Mouse (Mus musculus) stomach, embryonic 15.5 days (tissue): ENCODE measurements around the gene Cyp2u1. TPM values are rescaled to one million over a fixed set of nuclear protein-coding genes. Genes with fewer than 3 reads are reported as not detected.

Experiments
- ATAC-seq: fragments of 200-750 bp; cut with Nextera tagmentation; 2 replicates; pipeline ENCODE4 v1.8.0; 2017; ENCODE audit warnings: low read depth, moderate number of reproducible peaks, moderate TSS enrichment; ENCODE audit not compliant: insufficient read depth, low FRiP score
- H3K27ac ChIP-seq: fragments of 300-500 bp; sonication (generic); 2 replicates; pipeline ENCODE4 v1.5.1; 2015; ENCODE audit warnings: mild to moderate bottlenecking, inconsistent platforms
- H3K27me3 ChIP-seq: fragments of 300-500 bp; sonication (generic); replicated peaks from 2 replicates; pipeline ENCODE4 v1.6.1; 2015; ENCODE audit warnings: inconsistent platforms
- H3K36me3 ChIP-seq: fragments of 300-500 bp; sonication (generic); 2 replicates; pipeline ENCODE4 v1.6.1; 2015; ENCODE audit warnings: inconsistent platforms
- H3K4me1 ChIP-seq: fragments of 300-500 bp; sonication (generic); 2 replicates; pipeline ENCODE4 v1.6.1; 2015; ENCODE audit warnings: inconsistent platforms
- H3K4me2 ChIP-seq: fragments of 300-500 bp; sonication (generic); 2 replicates; pipeline ENCODE4 v1.6.1; 2015; ENCODE audit warnings: mild to moderate bottlenecking, inconsistent platforms
- H3K4me3 ChIP-seq: fragments of 300-500 bp; sonication (generic); replicated peaks from 2 replicates; pipeline ENCODE4 v1.5.1; 2015; ENCODE audit warnings: inconsistent platforms
- H3K9ac ChIP-seq: fragments of 300-500 bp; sonication (generic); 2 replicates; pipeline ENCODE4 v1.6.1; 2015; ENCODE audit warnings: inconsistent platforms
- H3K9me3 ChIP-seq: fragments of 300-500 bp; sonication (generic); 2 replicates; pipeline ENCODE4 v1.6.1; 2016; ENCODE audit warnings: inconsistent platforms
- WGBS: fragments of 180-500 bp; shearing (Covaris S2); methylation state at CpG from one replicate; pipeline ENCODE4 v1.1.7; 2015; 5-methylcytosine and 5-hydroxymethylcytosine counted together
- polyA plus RNA-seq: library from polyadenylated mRNA; unstranded; fragments of >200 nt; fragmentation: Nextera tagmentation; extraction: Ambion mirVana; gene quantifications from 2 replicates; pipeline ENCODE4 v1.2.1, GENCODE M21; 2015

Gene Cyp2u1
- polyA plus RNA-seq, 1 experiment from 2014 or later: 2.4 TPM

DNA sequence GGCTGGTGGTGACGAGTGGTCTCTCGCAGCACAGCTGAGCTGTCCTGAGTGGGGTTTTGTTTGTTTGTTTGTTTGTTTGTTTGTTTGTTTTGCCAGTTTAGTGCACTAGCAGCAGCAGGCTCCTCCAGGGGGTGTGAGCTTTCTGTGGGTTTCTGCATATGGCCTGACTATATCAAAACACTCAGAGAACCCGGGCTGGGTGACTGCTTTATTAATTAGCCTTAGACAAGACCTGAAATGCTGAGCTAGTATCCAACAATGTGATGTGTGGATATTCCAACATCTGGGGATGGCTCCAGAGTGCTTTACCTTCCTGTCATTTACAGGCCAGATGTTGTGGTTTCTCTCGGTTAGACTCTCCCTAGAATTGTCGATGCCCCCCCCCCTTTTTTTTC lies 290 bp upstream of the Cyp2u1 start:
- H3K36me3 ChIP-seq: no peaks in the 10 kb centered on the region
- H3K4me3 ChIP-seq: peak overlapping the region; percentile 71
- no peak overlapping the region for H3K27ac ChIP-seq
- no peak; the same call in 1 of the 2 replicates for ATAC-seq
- no peaks in the 10 kb centered on the region for H3K27me3 ChIP-seq
- 16% methylated on average over 5 of the region's 5 CpGs for WGBS
- H3K4me2 ChIP-seq: peak overlapping the region; percentile 100
- H3K9ac ChIP-seq: no peak overlapping the region
- H3K4me1 ChIP-seq: 0 out of 2 replicates have a peak, but pooled peaks cover 5% of the 10 kb centered on the region
- H3K9me3 ChIP-seq: no peaks in the 10 kb centered on the region

DNA sequence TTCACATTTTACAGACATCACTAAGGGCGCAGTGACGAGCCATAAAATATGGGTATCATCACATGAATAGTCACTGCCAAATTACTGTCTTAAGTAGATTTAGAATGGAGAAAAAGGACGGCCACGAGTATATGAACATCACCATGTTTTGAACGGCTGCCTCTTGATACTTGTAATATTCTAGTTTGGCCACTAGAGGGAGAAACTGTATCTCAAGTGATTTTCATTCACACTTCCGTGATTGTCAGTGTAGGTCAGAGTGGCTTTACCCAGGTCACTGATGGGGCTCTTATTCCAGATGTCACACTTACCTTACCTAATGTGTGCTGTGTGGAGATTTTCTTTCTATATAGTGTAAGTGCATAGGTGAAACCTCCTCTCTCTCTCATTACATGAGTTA lies 3.1 kb downstream of the Cyp2u1 start:
- H3K4me2 ChIP-seq: no peak overlapping the region
- H3K27me3 ChIP-seq: no peaks in the 10 kb centered on the region
- ATAC-seq: no peak
- 7% methylated on average over 6 of the region's 6 CpGs for WGBS
- no peak overlapping the region for H3K27ac ChIP-seq
- H3K9me3 ChIP-seq: no peaks in the 10 kb centered on the region
- 0 out of 2 replicates have a peak, but pooled peaks cover 5% of the 10 kb centered on the region for H3K4me1 ChIP-seq
- H3K36me3 ChIP-seq: no peaks in the 10 kb centered on the region
- no peak overlapping the region for H3K9ac ChIP-seq
- no peak overlapping the region for H3K4me3 ChIP-seq

DNA sequence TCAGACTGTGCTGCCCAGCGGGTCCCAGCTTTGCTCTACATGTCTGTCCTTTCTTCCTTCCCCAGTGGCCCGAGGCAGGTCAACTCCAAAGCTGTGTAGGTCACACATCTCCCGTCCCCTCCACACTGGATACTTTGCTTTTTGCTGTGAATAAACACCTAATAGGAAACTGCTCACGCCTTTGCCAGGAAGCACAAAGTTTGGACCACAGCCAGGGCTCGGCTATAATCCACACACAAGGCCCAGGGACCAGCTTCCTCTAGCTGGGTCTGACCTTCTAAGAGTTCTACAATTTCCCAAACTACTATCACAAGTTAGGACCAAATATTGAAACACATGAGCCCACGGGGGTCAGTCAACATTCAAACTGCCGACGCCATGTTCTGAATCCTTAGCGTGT lies 3.9 kb downstream of the Cyp2u1 start:
- whole genome bisulfite sequencing: 79% methylated on average over 9 of the region's 9 CpGs
- Histone ChIP-seq H3K27ac (no peak overlapping the region), H3K4me1 (0 out of 2 replicates have a peak, but pooled peaks cover 5% of the 10 kb centered on the region), H3K9me3 (no peaks in the 10 kb centered on the region), H3K4me2 (no peak overlapping the region), H3K36me3 (no peaks in the 10 kb centered on the region), H3K27me3 (no peaks in the 10 kb centered on the region), H3K4me3 (no peak overlapping the region), H3K9ac (no peak overlapping the region)
- ATAC-seq: no peak

DNA sequence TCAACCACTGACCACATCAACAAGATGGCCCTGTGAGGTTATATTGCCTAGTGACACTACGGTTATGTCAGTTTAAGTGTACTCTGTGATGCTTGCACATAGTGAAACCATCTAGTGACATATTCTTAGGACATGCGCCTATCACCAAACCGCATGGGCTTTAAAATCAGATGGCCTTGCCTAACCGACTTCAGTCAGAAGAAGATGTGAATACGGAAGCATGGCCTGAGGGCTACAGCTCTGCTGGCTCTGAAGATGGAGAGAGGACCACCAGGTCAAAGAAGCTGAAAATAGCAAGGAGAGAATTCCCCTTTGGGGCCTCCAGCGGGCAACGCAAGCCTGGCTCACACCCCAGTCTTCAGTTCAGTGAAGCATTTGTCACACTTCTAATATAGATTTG lies 6.1 kb downstream of the Cyp2u1 start:
- H3K27me3 ChIP-seq: no peaks in the 10 kb centered on the region
- H3K27ac ChIP-seq: no peak overlapping the region
- no peak for ATAC-seq
- H3K9me3 ChIP-seq: no peaks in the 10 kb centered on the region
- H3K9ac ChIP-seq: no peak overlapping the region
- 90% methylated on average over 7 of the region's 7 CpGs for WGBS
- no peak overlapping the region for H3K4me3 ChIP-seq
- H3K4me1 ChIP-seq: no peaks in the 10 kb centered on the region
- H3K4me2 ChIP-seq: no peak overlapping the region
- no peaks in the 10 kb centered on the region for H3K36me3 ChIP-seq

DNA sequence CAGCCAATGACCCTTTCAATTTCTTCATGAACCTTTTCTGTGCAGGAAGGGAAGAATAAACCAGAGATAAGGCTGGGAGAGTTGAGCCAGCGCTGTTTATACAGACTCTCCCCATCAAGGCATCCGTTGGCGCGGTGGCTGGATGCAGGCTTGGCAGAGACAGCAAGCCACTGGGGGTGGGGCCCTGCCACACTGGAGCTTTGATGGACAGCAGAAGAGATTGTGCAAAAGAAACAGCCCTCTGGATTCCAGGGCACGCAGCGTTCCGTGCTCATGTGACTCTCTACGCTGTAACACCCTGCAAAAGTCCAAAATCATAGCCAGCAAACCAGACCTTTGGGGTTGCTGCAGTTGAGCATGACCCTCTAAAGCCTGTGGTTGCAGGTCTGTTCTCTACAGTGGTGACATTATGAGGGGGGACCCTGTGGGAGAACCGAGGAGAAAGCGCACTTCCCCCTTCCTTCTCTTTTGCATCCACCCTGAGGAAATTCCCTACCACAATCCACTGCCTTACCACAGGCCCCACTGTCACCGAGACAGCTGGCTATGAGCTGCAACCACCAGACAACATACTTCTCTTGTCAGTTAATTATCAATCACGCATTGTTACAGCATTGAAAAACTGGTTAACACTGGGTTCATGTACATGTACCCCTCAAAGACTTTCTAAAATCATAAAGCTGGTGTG lies 7.4 kb downstream of the Cyp2u1 start:
- no peak overlapping the region for H3K4me3 ChIP-seq
- no peak overlapping the region for H3K27ac ChIP-seq
- no peaks in the 10 kb centered on the region for H3K4me1 ChIP-seq
- H3K9me3 ChIP-seq: no peaks in the 10 kb centered on the region
- H3K9ac ChIP-seq: no peak overlapping the region
- H3K4me2 ChIP-seq: no peak overlapping the region
- H3K36me3 ChIP-seq: no peaks in the 10 kb centered on the region
- H3K27me3 ChIP-seq: no peaks in the 10 kb centered on the region
- WGBS: 65% methylated on average over 12 of the region's 12 CpGs
- ATAC-seq: no peak

DNA sequence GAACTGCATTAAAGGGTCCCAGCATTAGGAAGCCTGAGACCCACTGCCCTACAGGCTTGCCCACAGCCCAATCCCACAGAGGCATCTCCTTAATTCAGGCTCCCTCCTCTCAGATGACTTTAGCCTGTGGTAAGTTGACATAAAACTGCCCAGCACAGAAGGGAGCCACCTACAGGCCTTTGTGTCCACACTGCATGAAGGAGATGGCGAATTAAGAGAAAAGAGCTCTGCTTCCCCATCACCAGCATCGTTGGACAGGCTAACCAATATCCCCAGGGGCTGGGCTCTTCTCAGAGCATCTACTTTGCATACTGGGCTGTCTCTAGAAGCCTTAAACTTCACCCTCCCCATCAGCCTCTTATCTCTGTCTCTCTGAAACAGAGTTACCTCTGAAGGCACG lies 8.5 kb downstream of the Cyp2u1 start:
- H3K9ac ChIP-seq: no peak overlapping the region
- no peaks in the 10 kb centered on the region for H3K4me1 ChIP-seq
- H3K9me3 ChIP-seq: no peaks in the 10 kb centered on the region
- no peak overlapping the region for H3K4me2 ChIP-seq
- no peak for ATAC-seq
- H3K27me3 ChIP-seq: no peaks in the 10 kb centered on the region
- no peak overlapping the region for H3K27ac ChIP-seq
- no peak overlapping the region for H3K4me3 ChIP-seq
- no peaks in the 10 kb centered on the region for H3K36me3 ChIP-seq
- WGBS: 62% methylated on average over 3 of the region's 3 CpGs

DNA sequence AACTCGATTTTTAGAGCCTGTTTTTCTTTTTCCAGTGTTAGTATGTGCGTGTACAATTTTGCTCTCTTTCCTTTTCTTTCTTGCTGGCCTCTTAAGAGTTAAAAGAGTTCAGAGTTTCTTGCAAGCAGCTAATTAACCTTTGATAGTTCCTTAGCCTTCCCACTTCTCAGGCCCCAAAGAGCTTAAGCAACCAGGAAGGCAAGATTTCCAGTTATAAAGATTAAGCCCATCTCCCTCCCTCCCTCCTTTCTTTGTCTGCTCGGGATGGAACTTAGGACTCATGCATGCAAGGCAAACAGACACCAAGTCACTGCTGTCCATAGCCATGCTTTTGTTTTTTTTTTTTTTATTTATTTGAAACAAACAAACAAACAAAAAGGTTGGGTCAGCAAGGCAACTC lies 10.1 kb downstream of the Cyp2u1 start:
- H3K9me3 ChIP-seq: no peaks in the 10 kb centered on the region
- H3K4me1 ChIP-seq: no peaks in the 10 kb centered on the region
- no peak overlapping the region for H3K4me3 ChIP-seq
- no peak overlapping the region for H3K27ac ChIP-seq
- WGBS: 68% methylated on average over 3 of the region's 3 CpGs
- no peaks in the 10 kb centered on the region for H3K36me3 ChIP-seq
- no peak overlapping the region for H3K4me2 ChIP-seq
- no peak for ATAC-seq
- no peaks in the 10 kb centered on the region for H3K27me3 ChIP-seq
- no peak overlapping the region for H3K9ac ChIP-seq

DNA sequence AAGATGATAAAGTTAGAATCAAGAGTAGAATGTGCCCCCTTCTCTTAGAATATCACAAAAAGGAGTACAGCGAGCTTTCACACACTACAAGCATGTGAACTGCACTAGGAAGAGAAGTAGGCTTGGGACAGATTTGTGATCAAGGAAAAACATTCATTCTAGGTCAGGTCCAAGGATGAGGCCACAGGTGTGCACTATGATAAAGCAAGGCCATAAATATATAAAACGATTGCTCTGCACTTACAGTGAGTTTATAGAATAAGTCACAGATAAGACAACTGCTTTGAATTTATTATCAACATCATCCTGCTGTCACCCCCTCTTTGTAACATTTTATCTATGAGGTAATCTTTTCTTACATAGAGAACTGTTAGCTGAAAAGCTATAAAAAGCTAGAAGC lies 10.7 kb downstream of the Cyp2u1 start:
- 65% methylated on average over 2 of the region's 2 CpGs for WGBS
- Histone ChIP-seq H3K36me3 (no peaks in the 10 kb centered on the region), H3K9me3 (no peaks in the 10 kb centered on the region), H3K27me3 (no peaks in the 10 kb centered on the region), H3K4me3 (no peak overlapping the region), H3K4me1 (no peaks in the 10 kb centered on the region), H3K4me2 (no peak overlapping the region), H3K27ac (no peak overlapping the region), H3K9ac (no peak overlapping the region)
- ATAC-seq: no peak

DNA sequence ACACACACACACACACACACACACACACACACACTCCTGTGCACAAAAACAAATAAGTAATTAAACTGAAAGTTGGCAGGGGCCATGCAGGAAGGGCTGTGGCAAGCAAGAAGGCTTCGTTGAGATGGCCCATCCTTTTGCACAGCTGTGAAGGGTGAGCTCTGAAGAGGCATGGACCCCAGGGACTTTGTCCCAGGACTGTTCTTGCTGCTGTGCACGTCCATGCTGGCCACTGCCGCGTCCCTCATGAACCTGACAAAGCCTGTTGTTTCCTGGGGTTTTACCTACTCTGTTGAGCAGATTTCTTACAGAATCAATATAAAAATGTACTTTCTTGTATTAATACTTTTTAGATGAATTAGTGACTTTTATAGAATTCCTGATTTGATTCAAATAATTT lies 11.1 kb downstream of the Cyp2u1 start:
- Histone ChIP-seq H3K36me3 (no peaks in the 10 kb centered on the region), H3K4me2 (no peak overlapping the region), H3K9me3 (no peaks in the 10 kb centered on the region), H3K4me1 (no peaks in the 10 kb centered on the region), H3K27me3 (no peaks in the 10 kb centered on the region), H3K9ac (no peak overlapping the region), H3K4me3 (no peak overlapping the region), H3K27ac (no peak overlapping the region)
- 81% methylated on average over 4 of the region's 4 CpGs for WGBS
- ATAC-seq: no peak

DNA sequence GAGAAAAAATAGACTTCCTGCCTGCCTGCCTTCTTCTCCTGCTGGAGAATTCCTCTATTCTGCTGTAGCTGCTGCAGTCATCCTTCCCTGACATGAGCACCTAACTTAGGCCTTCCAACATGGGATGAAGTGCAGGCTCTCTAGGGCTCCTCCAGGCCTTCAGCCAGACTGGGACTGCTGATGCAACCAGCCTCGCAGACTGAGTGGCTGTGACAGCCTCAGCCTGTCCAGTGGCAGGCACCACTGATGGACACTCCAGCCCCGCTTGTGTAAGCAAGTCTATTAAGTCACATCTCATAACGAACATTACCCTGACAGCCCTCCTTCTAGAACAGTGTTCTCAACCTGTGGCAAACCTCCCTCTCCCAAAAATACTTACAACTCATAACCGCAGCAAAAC lies 28.9 kb downstream of the Cyp2u1 start:
- H3K4me2 ChIP-seq: no peak overlapping the region
- 81% methylated on average over 4 of the region's 4 CpGs for WGBS
- H3K27ac ChIP-seq: no peak overlapping the region
- H3K9me3 ChIP-seq: no peaks in the 10 kb centered on the region
- no peak for ATAC-seq
- H3K27me3 ChIP-seq: no peaks in the 10 kb centered on the region
- H3K9ac ChIP-seq: no peak overlapping the region
- peaks cover 7% of the 10 kb centered on the region; the same call in 1 of the 2 replicates for H3K4me1 ChIP-seq
- H3K36me3 ChIP-seq: no peaks in the 10 kb centered on the region
- no peak overlapping the region for H3K4me3 ChIP-seq

DNA sequence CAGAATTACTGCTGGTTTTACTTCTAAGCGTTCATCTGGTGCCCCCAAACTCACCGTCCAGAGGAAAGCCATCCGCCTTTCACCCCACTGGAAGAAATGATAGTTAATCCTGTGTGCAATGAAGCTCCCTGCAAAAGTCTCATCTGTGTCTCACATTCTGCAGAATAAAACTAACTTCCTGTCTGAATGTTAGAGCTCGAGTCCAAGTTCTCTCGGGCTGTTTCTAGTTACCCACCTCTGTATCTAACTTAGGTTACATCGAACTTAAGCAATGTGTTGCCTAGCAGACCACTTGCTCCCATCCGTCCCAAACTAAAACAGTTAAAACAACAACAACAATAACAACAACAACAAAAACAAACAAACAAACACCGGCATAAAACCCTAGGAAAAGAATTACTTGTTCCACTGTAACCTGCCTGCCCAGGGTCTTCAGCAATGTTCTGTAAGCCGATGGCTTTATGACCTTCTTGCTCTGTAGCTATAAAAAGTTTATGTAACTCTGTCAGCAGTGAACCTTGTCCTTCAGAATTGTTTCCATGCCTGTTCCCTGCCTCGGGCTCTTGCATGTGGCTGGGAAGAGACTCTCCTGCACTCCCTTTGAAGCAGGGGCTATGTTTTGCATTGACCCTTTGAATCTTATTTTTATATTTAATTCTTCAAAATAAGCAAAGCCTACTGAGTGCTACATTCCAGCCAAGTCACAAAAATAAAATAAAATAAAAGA lies 30.5 kb downstream of the Cyp2u1 start:
- ATAC-seq: no peak
- peaks cover 7% of the 10 kb centered on the region; the same call in 1 of the 2 replicates for H3K4me1 ChIP-seq
- peak overlapping the region; percentile 69 for H3K4me2 ChIP-seq
- 33% methylated on average over 10 of the region's 10 CpGs for WGBS
- H3K9ac ChIP-seq: no peak overlapping the region
- H3K27me3 ChIP-seq: no peaks in the 10 kb centered on the region
- H3K4me3 ChIP-seq: peak overlapping the region; percentile 80
- H3K9me3 ChIP-seq: no peaks in the 10 kb centered on the region
- no peaks in the 10 kb centered on the region for H3K36me3 ChIP-seq
- peak overlapping the region; percentile 36; the same call in 1 of the 2 replicates for H3K27ac ChIP-seq

DNA sequence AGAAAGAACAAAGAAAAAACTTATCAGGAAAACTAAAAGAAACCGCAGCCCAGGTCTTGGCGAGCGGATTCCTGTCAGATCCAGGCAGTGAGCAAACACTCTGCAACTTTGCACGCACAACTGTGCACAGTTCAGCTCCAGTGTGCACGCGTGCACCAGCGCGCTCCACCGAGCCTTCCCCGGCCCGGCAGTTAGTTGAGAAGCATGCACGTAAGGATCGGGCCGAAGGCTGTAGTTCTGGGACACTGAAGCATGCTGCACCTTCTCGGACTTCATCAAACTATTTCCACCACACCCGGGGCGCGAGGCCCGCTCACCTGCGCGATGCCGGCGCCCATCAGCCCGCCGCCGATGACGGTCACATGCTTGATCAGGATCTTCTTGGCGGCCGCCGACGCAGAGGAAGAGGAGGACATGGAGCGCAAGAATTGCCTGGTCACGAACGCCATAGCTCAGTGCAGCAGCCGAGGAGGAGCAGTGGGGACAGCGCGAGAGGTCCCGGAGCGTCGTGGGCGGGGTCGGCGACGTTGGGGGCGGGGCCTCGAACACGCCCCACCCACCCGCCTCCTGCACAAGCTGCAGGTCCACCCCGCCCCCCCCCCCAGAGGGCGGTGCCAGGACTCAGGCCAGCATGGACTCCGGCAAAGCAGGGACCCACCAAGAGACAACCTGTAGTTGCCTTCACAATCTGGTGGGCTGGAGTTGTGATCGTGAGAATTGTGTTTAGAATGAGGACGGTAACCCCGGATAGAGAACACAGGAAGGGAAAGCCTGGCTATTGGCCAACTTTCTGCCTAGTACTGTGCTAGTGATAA lies 31.3 kb downstream of the Cyp2u1 start, which contains the start of gene Hadh:
Gene Hadh (minus strand): TSS at position 543 of the 815 bp plus-strand sequence.
- Histone ChIP-seq H3K36me3 (peaks cover 6% of the 10 kb centered on the region; the same call in 1 of the 2 replicates), H3K27ac (peak within 1 kb of the TSS; percentile 86), H3K4me2 (peak within 1 kb of the TSS; percentile 69), H3K4me1 (peaks cover 7% of the 10 kb centered on the region; the same call in 1 of the 2 replicates), H3K9me3 (no peaks in the 10 kb centered on the region), H3K9ac (peak within 1 kb of the TSS; percentile 73), H3K27me3 (no peaks in the 10 kb centered on the region), H3K4me3 (peak within 1 kb of the TSS; percentile 80)
- peak; percentile 89 for ATAC-seq
- under 1% methylated on average over 53 of the region's 54 CpGs for WGBS
